Mouse (Mus musculus): ENCODE results near the gene Rbm47.
"Not testable (repeated sequence)": the region's sequence is repeated elsewhere in the genome, so short reads cannot be mapped to it uniquely, and the experiment has no call there.

Gene Rbm47

DNA sequence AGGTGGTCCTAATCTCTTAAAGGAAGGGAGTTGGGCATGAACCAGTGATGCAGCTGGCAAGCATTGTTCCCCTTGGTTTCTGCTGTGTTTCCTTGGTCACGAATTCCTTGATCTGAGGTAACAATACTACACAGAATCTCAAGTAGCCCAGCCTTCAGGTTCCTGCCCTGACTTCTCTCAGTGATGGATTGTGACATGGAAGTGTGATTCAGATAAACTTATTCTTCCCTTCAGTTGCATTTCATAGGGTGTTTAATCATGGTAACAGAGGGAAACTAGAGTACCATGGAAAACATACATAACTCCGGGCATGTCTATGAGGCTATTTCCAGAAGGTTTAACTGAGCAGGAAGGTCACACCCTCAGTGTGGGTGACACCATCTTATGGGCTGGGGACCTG, at the start of gene Rbm47:
TSS of gene Rbm47 (minus strand) at position 101 of the 400 bp plus-strand sequence.
- no peak for DNase-seq

DNA sequence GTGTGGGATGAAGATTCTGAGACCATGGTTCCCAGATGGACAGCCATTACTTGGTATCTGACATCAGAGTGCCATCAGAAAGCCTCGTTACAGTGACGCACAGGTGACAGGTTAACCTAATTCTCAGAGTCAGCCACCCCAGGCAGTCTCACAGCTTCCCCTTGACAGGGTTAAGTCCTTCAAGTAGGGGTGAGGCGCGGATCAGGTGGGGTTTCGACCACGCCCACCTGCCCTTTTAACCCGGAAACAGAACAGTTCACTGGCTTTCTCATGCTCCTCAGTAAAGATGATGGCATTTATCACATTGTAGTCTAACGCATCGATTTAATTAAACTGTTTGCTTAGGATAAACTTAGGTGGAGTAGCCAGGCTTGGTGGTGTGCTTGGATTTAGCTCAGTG, 47.7 kb upstream of the Rbm47 start:
- no peak for DNase-seq

DNA sequence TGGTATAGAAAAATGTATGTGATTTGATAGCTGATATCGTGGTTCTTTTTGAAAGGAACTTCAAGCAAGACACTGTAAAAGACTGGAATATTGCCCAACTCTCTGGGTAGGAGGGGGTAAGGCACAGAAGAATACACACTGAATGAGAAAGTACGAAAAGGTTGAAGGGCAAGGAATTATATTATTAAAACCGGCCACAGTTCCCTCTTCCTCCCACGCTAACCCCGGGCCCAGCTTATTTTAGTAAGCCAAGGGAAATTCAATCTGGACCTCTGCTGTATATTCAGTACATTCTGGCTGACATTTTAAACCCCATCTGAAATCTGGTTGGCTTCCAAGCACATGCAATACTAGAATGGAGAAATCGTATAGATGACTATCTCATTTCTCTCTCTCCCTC, 46.8 kb upstream of the Rbm47 start:
- no peak for DNase-seq

DNA sequence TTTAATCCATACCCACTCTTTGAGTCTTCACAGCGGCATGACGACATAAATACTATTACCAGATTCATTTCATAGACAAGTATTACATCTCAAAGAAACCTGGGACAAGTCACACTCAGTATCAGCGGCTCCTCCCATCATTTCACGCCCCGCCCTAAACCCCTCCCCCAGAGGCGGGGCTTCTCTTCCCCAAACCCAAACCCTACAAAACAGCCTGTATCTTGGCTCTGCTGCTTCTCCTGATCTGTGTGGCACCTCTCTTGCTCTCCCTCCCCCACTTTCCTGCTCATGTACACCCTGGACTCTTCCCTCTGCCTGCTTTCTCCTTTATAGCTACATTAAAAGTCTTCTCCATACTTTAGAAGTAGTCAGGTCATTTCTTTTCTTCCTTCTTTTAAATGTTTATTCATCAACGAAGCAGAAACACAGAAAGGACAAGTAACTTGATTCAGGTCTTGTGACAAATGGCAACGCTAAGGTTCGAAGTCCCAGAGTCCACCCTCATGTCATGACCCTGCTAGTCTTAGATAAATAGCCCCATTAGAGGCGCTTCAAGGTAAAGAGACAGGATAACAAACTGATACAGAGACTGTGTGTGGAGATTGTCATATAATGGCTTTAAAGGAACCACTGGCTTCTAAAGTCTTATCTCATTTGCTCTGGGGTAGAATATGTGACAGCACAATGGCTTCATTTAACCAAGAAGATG, 42.8 kb upstream of the Rbm47 start:
- no peak for DNase-seq

DNA sequence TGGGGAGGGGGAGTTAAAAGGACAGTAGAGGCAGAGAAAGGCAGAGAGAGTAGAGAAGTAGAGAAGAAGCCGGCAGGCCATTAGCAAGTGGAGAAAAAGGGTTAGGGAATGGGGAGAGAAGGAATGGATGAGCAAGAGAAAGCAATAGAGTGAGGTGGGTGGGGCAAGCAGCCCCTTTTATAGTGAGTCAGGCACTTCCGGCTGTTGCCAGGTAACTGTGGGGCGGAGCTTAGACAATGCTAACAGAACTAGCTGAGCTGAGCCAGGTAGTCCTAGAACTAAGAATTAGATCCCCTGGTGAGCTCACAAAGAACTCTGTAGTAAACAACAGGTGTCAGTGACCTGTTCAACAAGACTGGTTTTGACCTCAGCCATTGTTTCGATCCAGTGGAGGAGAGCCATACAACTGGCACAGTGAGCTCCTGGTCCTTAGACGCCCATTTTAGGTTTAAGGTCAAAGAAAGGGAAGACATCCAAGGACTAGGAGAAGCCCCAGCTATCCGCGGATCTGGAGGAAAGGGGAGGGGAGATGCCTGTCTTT, 41.5 kb upstream of the Rbm47 start:
- no peak for DNase-seq

DNA sequence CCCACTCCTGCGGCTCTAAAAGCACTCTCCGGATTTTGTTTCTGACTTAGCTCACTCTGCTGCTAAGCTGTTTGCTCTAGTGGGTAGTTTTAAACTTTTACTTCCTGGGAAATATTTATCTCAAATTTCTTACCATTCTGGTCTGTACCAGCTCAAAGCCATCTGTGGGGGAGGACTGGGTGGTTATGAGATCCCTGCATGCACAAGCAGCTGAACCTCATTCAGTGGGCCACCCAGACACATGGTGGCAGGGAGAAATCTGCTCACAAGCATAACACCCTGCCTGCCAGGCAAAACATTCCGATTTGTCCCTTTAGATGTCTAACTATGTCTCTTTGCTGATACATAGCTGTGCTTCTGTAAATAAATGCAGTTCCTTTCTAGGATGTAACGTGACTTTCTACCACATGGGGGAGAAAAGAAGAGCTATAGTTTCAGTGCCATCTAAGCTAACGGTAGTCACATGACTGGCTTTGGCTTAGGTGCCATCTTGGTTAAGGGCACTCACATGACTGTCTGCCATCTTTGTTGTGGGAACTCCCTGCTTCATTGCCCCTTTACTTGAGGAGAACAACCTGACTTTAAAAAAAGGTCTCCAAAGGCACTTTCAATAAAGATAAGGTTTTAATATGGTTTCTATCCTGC, 36.7 kb upstream of the Rbm47 start:
- DNase-seq = no peak

DNA sequence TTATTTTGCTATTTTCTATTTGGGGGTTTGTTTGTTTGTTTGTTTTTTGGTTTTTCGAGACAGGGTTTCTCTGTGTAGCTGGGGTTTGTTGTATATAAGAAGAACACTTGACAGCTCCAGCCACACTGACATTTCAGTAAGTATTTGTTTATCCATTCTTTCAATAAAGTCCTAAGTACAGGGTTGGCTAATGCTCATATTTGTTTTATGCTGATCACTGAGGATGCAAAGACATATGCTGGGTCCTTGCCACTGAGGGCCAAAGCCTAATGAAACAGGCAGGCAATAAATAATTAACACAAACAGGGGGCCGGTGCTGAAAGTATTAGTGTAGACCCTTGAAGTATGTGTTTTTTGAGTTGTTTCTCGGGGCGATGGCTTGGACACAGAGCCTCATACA, 32.0 kb upstream of the Rbm47 start:
- no peak for DNase-seq

DNA sequence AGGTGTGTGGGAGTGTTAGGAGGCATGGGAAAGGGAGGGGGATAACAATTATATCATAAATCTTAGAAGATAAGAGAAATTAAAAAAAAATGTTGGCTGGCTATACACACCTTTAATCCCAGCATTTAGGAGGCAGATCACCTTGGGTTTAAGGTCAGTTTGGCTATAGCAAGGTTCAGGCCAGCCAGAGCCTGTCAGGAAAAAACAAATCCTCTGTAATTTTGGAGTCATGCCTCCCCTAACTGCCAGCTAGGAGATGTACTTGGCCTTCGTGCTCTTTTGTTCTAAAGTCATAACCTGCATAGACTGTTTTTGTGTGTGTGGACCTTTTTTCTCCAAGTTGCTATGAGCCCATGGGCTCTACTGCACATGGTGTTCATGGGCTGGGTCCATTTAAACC, 30.5 kb upstream of the Rbm47 start:
- no peak for DNase-seq

DNA sequence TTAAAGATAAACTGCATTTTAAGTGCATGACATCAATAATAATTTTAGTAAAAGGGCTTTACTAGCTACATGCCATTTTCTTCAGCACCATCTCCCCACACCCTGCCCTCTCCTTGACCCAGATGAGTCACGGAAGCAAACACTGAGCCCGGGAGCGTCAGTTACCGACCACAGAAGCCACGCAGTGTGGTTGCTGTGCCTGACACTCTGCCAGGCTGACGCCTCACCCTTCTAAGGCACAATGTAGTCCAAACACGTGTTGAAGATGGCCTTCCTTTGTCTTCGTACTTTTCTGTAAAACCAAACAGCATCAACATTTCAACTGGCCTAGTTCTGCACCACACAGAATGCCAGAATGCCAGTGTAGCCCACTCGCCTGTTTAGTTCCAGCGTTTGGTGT, 27.1 kb upstream of the Rbm47 start:
- DNase-seq = no peak

DNA sequence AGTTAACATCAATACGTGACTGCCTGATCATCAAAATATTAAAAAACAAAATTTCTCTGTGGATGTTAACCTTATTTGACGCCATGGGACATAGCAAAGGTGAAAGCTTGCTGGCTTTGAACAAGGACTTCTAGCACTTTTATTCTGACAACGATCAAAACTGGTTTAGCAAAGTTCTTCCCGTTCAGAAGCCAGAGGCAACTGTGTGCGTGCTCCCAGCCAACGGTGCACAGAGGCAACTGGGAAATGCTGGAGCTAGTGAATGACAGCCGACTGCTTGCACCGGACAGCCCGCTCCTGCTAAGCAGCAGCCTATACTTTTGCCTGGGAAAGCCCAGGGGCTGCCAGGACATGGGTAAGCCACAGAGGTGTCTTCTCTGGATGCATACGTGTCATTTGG, 22.4 kb upstream of the Rbm47 start:
- no peak for DNase-seq

DNA sequence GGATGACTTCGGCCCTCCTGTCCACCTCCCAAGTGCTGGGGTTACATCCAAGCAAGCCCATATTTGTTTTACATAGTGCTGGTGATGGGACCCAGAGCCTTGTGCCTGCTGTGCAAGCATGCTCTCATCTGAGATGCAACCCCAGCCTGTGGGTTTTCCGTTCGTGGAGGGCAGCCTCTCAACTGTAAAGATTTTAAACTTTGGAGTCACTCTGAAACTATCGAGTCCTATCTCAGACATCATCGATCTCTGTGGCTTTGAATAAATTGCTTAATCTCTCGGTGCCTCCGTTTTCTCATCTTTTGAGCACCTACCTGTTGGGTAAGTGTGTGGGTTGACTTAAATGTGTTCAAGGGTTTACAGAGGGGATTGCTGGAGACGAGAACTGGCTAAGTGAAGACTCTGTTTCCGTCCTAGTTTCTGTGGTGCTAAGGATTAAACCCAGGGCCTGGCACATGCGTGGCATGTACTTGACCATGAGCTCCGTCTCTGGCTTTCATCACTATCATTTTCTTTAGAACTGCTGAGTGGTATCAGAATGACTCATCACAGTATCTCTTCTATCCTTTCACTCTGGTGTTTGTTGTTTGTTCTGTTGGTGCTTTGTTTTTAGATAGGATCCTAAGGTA, 20.4 kb upstream of the Rbm47 start:
- no peak for DNase-seq

DNA sequence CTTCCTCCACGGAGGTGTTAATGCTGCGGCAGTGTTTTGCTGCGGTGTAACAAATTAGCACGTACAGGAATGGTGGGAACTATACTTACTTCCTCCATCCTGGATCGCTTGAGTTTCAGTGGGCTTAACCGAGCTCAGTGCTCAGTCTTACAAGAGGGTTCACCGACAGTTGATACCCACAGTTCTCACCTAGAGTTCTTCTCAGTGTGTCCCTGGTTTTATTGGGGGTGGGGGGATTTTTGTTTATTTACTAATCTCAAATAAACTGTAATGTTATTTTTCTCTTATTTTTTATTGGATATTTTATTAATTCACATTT, 18.2 kb upstream of the Rbm47 start:
- DNase-seq = no peak

DNA sequence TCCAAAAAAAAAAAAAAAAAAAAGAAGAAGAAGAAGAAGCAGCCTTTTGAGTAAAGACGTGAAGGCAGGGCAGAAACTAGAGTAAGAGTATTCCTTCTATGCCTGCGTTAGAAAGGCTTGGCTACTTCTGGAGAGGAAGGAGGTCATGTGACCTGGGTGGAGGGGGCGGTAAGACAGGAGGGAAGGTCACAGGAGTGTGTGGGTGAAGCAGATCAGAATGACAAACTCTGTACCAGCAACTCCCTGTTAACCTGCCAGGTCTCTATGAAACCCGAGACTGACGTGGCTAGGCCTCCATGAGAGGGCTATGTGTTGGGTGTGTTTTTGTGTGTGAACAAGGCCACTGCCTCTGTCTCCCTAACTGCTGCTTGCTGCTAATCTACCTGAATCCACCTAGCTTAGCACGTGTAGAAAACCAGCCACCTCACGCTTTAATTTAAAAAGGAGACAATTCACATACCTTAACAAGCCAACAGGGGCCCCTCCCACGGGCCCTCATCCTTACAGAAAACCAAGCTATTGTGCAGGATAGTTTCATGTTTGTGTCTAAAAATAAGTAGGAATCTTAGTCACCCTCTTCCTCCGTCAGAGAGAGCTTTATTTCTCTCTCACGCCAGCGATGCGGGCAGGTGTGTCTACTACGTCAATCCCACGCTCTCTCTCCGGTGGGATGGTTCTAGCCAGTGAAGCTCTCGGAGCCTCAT, 17.7 kb upstream of the Rbm47 start:
- no peak for DNase-seq

DNA sequence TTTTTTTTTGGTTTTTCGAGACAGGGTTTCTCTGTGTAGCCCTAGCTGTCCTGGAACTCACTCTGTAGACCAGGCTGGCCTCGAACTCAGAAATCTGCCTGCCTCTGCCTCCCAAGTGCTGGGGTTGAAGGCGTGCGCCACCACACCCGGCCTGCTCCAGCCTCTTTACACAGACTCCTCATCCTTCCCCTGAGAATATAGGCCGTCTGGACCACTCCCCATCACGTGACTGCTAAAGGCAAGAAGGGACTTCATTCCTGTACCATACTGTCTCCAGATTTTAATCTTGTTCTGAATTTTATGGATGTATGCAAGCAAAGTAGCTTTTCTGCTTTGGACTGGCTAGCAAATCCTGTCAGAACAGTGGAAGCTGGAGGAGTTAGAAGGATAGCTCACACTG, 15.7 kb upstream of the Rbm47 start:
- not testable (repeated sequence) for DNase-seq

DNA sequence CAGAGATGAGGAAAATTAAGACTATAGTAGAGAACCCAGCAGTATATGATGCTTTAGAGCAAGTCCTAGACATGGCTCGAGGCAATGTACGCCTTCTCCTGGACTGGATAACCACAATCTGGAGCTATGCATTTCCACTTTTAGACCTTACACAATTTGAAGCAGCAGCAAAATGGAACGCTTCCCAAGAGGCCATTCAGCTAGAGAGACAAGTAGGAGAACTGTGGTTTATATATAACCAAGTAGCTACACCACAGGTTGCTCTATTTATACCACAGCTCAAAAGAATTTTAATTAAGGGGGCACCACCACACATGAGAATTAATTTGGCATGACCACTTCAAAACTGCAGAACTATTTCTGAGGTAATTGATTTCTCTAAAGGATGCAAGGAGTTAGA, 9.2 kb upstream of the Rbm47 start:
- DNase-seq = no peak

DNA sequence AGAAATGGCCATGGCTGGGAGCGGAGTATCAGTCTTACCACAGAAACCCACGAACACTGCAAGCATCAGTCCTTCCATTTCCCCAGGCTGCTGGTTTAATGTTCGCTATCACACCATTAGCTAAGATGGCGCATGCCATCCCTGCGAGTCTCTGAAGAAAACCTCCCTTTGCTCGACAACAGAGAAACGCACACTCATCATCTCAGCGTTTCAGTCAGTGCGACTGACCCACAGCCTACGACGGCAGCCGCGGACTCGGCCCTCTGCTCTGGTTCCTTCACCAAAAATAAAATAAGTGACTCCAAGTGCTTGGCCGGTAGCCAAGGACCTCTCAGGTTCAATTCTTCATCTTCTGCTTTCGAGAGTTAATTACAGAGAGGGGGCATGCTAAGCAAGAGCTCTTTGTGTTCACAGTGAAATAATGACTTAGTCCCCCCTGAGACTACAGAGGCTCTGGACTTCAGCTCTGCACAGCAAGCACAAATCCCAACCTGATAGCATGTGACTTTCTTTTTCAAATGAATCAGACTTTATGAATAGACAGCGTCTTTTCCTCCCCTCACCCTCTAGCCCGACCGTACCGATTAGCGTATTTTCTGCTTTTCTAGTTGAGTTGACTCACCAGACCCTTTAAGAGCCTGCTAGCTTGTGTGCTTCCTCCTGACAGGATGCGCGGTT, 1.4 kb upstream of the Rbm47 start:
- no peak for DNase-seq

DNA sequence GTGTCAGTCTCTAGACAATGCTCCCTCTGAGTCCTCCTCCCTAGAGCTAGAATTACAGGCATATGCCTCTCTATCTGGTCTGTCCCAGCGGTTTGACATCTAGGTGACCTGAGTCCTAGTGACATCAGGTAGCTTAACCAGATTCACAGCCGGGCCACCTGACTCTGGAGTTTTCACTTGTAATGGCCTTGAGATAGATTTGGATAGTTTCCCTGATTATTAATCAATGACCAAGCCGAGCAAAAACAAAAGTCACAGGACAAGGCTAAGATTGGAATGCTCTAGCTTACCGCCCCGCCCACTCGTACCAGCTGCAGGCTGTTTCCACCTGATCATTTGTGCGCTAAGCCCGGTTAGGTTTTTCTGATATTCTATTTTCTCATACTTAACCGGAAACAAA, 2.3 kb downstream of the Rbm47 start:
- no peak for DNase-seq

DNA sequence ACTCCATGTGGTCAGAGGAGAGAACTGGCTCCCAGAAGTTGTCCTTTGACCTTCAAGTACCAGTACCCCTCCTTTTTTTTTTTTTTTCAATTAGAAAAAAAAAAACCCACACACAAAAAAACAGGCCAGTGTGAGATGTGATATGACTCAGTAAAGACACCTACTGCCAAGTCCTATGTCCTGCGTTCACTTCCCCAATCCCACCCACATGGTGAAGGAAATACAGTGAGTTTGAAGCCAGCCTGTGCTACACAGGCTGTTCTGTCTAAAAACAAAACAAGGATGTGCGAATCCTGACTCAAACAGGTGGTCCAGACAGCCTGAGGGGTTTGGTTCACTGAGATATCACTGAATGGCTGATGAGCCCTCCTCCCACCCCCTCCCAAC, 3.8 kb downstream of the Rbm47 start:
- DNase-seq = no peak

DNA sequence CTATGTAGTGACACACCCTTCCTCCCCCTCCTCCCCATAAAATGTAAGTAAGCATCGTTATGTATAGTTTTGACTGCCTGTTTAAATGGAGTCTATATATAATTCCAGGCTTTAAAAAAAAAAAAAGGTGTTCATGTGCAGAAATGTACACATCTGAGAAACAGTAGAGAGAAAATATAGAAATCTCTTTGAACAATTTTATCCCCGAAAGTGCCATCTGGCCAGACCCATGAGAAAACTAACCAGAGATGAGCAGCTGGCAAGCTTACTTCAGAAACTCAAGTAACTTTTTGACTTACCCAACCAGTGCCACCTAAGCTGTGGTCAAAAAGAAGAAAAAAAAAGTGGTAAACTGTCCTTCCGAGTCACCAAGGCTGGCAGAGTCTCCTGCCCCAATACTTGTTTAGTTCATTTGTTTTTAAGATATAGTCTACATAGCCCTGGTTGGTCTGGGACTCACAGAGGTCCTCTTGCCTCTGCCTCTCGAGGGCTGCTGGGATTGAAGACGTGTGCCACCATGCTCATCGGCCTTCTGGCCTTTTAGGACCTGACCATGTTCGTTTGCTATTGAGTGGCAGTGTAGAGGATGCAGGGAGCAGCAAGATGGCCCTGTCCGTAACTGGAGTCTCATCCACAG, 4.3 kb downstream of the Rbm47 start:
- DNase-seq = no peak

DNA sequence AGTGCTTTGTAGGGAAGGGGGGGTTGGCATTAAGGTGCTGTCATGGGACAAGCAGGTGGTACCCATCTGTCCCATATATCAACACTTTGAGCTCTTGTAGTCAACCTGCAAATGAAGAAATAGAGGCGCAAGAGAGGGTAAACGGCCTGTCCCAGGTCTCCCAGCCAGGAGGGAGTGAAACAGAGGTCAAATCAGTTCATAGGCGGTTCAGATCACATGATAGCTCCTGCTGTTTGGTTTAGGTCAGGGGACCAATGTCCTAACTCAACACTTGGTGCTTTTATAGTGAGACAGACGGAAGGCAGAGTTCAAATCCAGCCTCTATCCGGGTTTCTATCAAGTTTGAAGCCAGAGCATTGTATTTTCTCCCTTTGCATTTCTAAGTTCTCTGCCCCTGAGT, 6.0 kb downstream of the Rbm47 start:
- DNase-seq = no peak

DNA sequence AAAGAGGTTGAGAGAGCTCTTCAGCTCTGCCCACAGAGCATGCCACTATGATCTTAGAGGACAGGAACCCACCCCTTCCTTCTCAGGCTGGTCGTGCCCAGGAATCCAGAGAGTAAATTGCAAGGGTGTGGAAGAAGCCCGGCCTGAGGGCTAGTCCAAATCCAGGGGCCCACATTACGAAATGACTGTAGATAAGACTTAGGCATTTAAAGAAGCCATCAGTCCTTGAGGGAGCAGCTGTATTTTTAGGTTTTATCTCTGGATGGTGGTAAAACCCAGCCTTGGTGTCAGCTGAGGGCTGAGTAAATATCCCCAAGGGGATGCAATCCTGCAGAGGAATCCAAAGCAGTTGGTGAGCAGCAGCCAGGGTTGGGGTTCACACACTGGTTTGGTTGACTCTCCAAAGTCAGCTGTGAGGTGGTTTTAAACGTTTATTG, 6.7 kb downstream of the Rbm47 start:
- DNase-seq = no peak

DNA sequence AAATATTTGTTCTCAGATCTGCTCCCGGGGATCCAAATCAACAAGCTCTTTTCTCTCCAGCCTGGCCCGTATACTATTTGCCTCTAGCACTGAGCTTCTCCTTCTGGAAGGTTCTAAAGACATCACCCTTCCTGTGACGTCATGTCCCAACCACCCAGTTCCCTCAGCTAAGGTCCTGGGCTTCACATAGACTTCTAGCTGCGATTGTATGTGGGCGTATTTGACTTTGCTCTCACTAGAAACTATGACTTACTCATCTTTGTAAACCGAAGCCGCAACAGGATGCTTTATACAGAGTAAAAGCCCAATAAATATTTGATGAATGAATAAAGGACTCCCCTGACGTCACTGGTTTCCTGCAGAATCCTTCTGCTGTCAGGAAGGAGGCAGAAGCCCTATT, 7.2 kb downstream of the Rbm47 start:
- no peak for DNase-seq

All from right cerebral cortex, postnatal 14 days (tissue).